Mouse (Mus musculus): Measurements from ENCODE around the gene Gm17359. TPM values are rescaled to one million over a fixed set of nuclear protein-coding genes. Genes with fewer than 3 reads are reported as not detected.
A peak's percentile ranks its signal among the peaks of the same experiment; 100 is the strongest.

Gm17359 gene
- total and polyA plus RNA-seq, 3 experiments, result not detected

DNA sequence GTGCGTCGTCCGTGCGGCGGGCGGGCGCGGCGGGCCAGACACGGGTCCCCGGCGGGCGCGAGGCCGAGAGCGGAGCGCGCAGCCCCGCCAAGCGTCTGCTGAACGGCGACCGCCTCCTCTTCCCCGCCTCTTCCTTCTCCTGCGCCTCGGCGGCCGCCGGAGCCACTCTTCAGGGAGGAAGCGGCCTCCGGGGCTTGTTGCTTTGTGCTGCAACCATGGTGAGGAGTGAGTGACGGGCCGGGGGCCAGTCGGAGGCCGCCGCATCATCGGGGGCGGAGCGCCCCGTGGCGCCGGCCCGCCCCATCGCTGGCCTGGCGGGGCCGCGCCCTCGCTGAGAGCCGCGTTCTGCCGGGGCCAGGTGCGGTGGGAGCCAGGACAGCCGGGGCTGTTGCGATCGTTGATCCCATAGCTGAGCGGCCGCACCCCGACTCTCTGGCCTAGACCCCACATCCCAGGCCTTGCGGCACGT lies 49.3 kb upstream of the Gm17359 start:
- Histone ChIP-seq H3K4me3 (replicated peaks in 1 of 3; ENCODE audit: low read depth in 2 of 3, low read length in 2 of 3, poor library complexity in 1 of 3) (peak overlapping the region in 2 of 3 experiments; percentile 48 to 81), H3K4me2 (ENCODE audit: insufficient read depth, low read depth, poor library complexity, severe bottlenecking) (no peak overlapping the region), H3K79me2 (replicated peaks; ENCODE audit: control insufficient read depth, extremely low read depth, insufficient read depth, poor library complexity, severe bottlenecking) (no peaks in the 10 kb centered on the region), H3K4me1 (ENCODE audit: control insufficient read depth in 1 of 2, insufficient read depth in 2 of 2) (peaks cover 0 to 18% of the 10 kb centered on the region in 2 experiments; a peak in 2 of 4 replicates), H3K36me3 (replicated peaks in 1 of 2; ENCODE audit: control insufficient read depth in 1 of 2, insufficient read depth in 1 of 2, low read length in 1 of 2) (no peaks in the 10 kb centered on the region), H3K27ac (ENCODE audit: insufficient read depth, low read depth) (no peak overlapping the region), H3K9ac (ENCODE audit: insufficient read depth, low read depth) (no peak overlapping the region), H3K27me3 (replicated peaks) (peaks cover 17% of the 10 kb centered on the region), H3K9me3 (replicated peaks; ENCODE audit: low read length) (no peaks in the 10 kb centered on the region)
- dilution Hi-C loops (cut with MboI; ENCODE audit: extremely low pct_ligation_motif_present, extremely low pct_unique_long_range_greater_than_20kb, low sequenced_read_pairs) (no loop called here), in situ Hi-C loops (cut with MboI; ENCODE audit: low pct_ligation_motif_present, low pct_unique_long_range_greater_than_20kb, low sequenced_read_pairs) (no loop called here)
- DNase-seq (ENCODE audit: extremely low read depth), result peak; percentile 84
- TF ChIP-seq MEF2A (IDR thresholded peaks at IDR 0.05; ENCODE audit: borderline replicate concordance, low read depth, low read length), result 0 out of 2 replicates have a peak, but pooled peaks have one; percentile 15
- 0 out of 2 replicates have a peak, but pooled peaks have one; percentile 16 for TF ChIP-seq HCFC1 (IDR thresholded peaks at IDR 0.05; ENCODE audit: low read depth, low read length)
- 0 out of 2 replicates have a peak, but pooled peaks have one; percentile 32 for TF ChIP-seq TCF12 (IDR thresholded peaks at IDR 0.05; ENCODE audit: low read depth, low read length)
- peak; percentile 59; the same call in 1 of the 2 replicates for TF ChIP-seq MXI1 (IDR thresholded peaks at IDR 0.05; ENCODE audit: low read depth, low read length)
- TF ChIP-seq SIN3A (IDR thresholded peaks at IDR 0.05; ENCODE audit: low read length), result 0 out of 2 replicates have a peak, but pooled peaks have one; percentile 22
- TF ChIP-seq JUND (conservative IDR thresholded peaks at IDR 0.05; ENCODE audit: low read depth, low read length), result no peak

DNA sequence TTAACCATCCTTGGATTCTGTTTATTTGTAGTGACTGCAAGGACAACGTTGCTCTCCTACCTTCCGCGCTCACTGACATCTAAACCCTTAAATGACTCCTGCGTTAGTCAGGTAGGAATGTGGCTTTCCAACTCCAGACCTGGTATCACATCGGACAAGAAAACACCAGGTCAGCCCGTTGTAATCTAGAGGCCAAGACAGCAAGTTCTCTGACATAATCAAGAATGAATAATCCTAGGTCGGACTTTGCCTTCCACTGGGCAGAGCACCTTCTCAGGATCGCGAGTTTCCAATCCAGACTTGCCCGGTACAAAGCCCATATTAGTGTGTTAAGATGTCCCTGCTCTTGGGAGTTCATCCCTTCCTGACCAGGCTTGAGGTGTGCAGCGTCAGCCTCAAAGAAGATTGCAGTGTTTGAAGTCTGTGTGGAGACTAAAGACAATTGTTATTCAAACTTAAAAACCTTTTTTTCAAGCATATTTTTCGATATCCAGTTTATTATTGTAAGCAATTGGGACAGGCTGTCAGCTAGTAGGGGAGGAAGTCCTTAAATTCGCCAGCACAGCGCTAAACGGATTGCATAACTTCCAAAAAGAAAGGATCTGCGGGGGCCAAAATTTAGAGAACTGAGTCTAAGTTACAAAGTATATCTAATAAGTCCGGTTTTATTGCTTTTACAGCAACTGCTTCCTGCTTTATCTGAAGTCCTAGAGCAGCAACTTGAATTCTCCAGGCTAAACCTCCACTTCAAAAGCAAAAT lies 48.6 kb upstream of the Gm17359 start:
- Histone ChIP-seq H3K9ac (ENCODE audit: insufficient read depth, low read depth) (no peak overlapping the region), H3K27ac (ENCODE audit: insufficient read depth, low read depth) (no peak overlapping the region), H3K4me2 (ENCODE audit: insufficient read depth, low read depth, poor library complexity, severe bottlenecking) (no peak overlapping the region), H3K4me3 (replicated peaks in 1 of 3; ENCODE audit: low read depth in 2 of 3, low read length in 2 of 3, poor library complexity in 1 of 3) (peak overlapping the region in 1 of 3 experiments; percentile 81), H3K27me3 (replicated peaks) (peaks cover 17% of the 10 kb centered on the region), H3K79me2 (replicated peaks; ENCODE audit: control insufficient read depth, extremely low read depth, insufficient read depth, poor library complexity, severe bottlenecking) (no peaks in the 10 kb centered on the region), H3K9me3 (replicated peaks; ENCODE audit: low read length) (no peaks in the 10 kb centered on the region), H3K36me3 (replicated peaks in 1 of 2; ENCODE audit: control insufficient read depth in 1 of 2, insufficient read depth in 1 of 2, low read length in 1 of 2) (no peaks in the 10 kb centered on the region), H3K4me1 (ENCODE audit: control insufficient read depth in 1 of 2, insufficient read depth in 2 of 2) (peaks cover 0 to 18% of the 10 kb centered on the region in 2 experiments; a peak in 2 of 4 replicates)
- dilution Hi-C loops (cut with MboI; ENCODE audit: extremely low pct_ligation_motif_present, extremely low pct_unique_long_range_greater_than_20kb, low sequenced_read_pairs), result no loop called here
- in situ Hi-C loops (cut with MboI; ENCODE audit: low pct_ligation_motif_present, low pct_unique_long_range_greater_than_20kb, low sequenced_read_pairs), result no loop called here
- DNase-seq (ENCODE audit: extremely low read depth), result no peak
- no peak for TF ChIP-seq MXI1 (IDR thresholded peaks at IDR 0.05; ENCODE audit: low read depth, low read length)
- no peak for TF ChIP-seq JUND (conservative IDR thresholded peaks at IDR 0.05; ENCODE audit: low read depth, low read length)

DNA sequence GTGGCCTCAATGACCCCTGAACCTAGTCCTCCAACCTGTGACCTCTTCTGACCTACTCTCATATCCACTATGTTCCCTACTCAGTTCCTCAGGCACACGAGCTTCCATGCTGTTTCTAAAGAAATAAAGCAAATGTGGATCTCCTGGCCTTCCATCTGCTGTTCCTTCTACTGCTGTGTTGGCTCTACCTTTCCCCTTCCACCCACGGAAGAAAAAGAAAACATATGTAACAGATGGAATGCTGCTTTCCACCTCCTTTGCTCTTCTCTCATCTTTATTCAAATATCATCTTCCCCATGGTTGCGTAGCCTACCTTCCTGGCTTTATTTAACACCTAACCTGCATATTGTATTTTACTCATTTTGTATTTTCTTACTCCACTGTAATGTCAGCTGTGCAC lies 47.4 kb upstream of the Gm17359 start:
- no peaks in the 10 kb centered on the region for H3K36me3 ChIP-seq (replicated peaks in 1 of 2; ENCODE audit: control insufficient read depth in 1 of 2, insufficient read depth in 1 of 2, low read length in 1 of 2)
- peaks cover 17% of the 10 kb centered on the region for H3K27me3 ChIP-seq (replicated peaks)
- no peak for DNase-seq (ENCODE audit: extremely low read depth)
- no peaks in the 10 kb centered on the region for H3K79me2 ChIP-seq (replicated peaks; ENCODE audit: control insufficient read depth, extremely low read depth, insufficient read depth, poor library complexity, severe bottlenecking)
- in situ Hi-C loops (cut with MboI; ENCODE audit: low pct_ligation_motif_present, low pct_unique_long_range_greater_than_20kb, low sequenced_read_pairs) (no loop called here), dilution Hi-C loops (cut with MboI; ENCODE audit: extremely low pct_ligation_motif_present, extremely low pct_unique_long_range_greater_than_20kb, low sequenced_read_pairs) (no loop called here)
- H3K9me3 ChIP-seq (replicated peaks; ENCODE audit: low read length), result no peaks in the 10 kb centered on the region
- no peak overlapping the region for H3K4me3 ChIP-seq (replicated peaks in 1 of 3; ENCODE audit: low read depth in 2 of 3, low read length in 2 of 3, poor library complexity in 1 of 3)
- H3K27ac ChIP-seq (ENCODE audit: insufficient read depth, low read depth), result no peak overlapping the region
- H3K4me1 ChIP-seq (ENCODE audit: control insufficient read depth in 1 of 2, insufficient read depth in 2 of 2), result peaks cover 0 to 18% of the 10 kb centered on the region in 2 experiments; a peak in 2 of 4 replicates
- TF ChIP-seq MAZ (IDR thresholded peaks at IDR 0.05; ENCODE audit: low read depth, low read length), result no peak
- no peak for TF ChIP-seq ETS1 (conservative IDR thresholded peaks at IDR 0.05; ENCODE audit: low read depth, low read length)
- no peak for TF ChIP-seq NELFE (IDR thresholded peaks at IDR 0.05; ENCODE audit: low read depth, low read length)
- TF ChIP-seq MXI1 (IDR thresholded peaks at IDR 0.05; ENCODE audit: low read depth, low read length), result no peak
- TF ChIP-seq CTCF (conservative IDR thresholded peaks at IDR 0.05 in 1 of 2, IDR thresholded peaks at IDR 0.05 in 1 of 2; ENCODE audit: low read depth in 2 of 2, low read length in 2 of 2), result no peak
- TF ChIP-seq ELF1 (IDR thresholded peaks at IDR 0.05; ENCODE audit: low read depth, low read length), result no peak
- TF ChIP-seq TBP (conservative IDR thresholded peaks at IDR 0.05; ENCODE audit: low read depth, low read length), result no peak
- TF ChIP-seq RAD21 (IDR thresholded peaks at IDR 0.05; ENCODE audit: low read depth, low read length), result no peak
- H3K4me2 ChIP-seq (ENCODE audit: insufficient read depth, low read depth, poor library complexity, severe bottlenecking), result no peak overlapping the region
- H3K9ac ChIP-seq (ENCODE audit: insufficient read depth, low read depth), result no peak overlapping the region
